Mouse (Mus musculus) small intestine, adult 2 months (tissue): ENCODE data around the gene Ninj2. TPM values are rescaled to one million over a fixed set of nuclear protein-coding genes. Genes with fewer than 3 reads are reported as not detected.

Experiments
- H3K27ac ChIP-seq: fragments of 200-500 bp; 2 replicates; pipeline ENCODE4 v1.5.1; 2012; ENCODE audit warnings: low read depth, low read length, control low read depth, inconsistent platforms; ENCODE audit not compliant: insufficient read depth
- H3K27me3 ChIP-seq: fragments of 200-500 bp; 2 replicates; pipeline ENCODE4 v1.6.1; 2012; ENCODE audit warnings: mild to moderate bottlenecking, moderate library complexity, low read length, inconsistent platforms; ENCODE audit not compliant: control insufficient read depth, insufficient read depth
- H3K36me3 ChIP-seq: fragments of 200-500 bp; 2 replicates; pipeline ENCODE4 v1.6.1; 2012; ENCODE audit warnings: mild to moderate bottlenecking, low read length, control low read depth, inconsistent platforms; ENCODE audit not compliant: control insufficient read depth, insufficient read depth
- H3K4me1 ChIP-seq: fragments of 200-500 bp; 2 replicates; pipeline ENCODE4 v1.6.1; 2012; ENCODE audit warnings: low read length, inconsistent platforms, mixed read lengths; ENCODE audit not compliant: control insufficient read depth, insufficient read depth, insufficient read length
- H3K4me3 ChIP-seq: fragments of 200-500 bp; 2 replicates; pipeline ENCODE4 v1.5.1; 2012; ENCODE audit warnings: low read depth, mild to moderate bottlenecking, control low read depth, inconsistent platforms, low read length, moderate library complexity
- CTCF ChIP-seq: fragments of 200-500 bp; IDR thresholded peaks from 2 replicates; pipeline ENCODE4 v1.5.1; 2012; ENCODE audit warnings: low read depth, mild to moderate bottlenecking, control low read depth, inconsistent platforms, low read length, moderate library complexity, mixed read lengths; ENCODE audit not compliant: insufficient replicate concordance, insufficient read length; ENCODE audit errors: extremely low read depth
- POLR2A ChIP-seq: fragments of 200-500 bp; IDR thresholded peaks from 2 replicates; pipeline ENCODE4 v1.6.1; 2012; ENCODE audit warnings: low read depth, mild to moderate bottlenecking, control low read depth, inconsistent platforms, low read length, moderate library complexity
- WGBS: fragments of 180-500 bp; shearing (Covaris S2); methylation state at CpG from one replicate; pipeline ENCODE4 v1.1.7; 2018; 5-methylcytosine and 5-hydroxymethylcytosine counted together
- polyA plus RNA-seq: library from polyadenylated mRNA; depleted of rRNA; stranded (reverse); fragments of >200 nt; gene quantifications from 2 replicates; pipeline ENCODE4 v1.2.3, GENCODE M21; 2012

Ninj2 gene
- polyA plus RNA-seq, 1 experiment, result not detected

- H3K27me3 ChIP-seq, result no peaks in the 10 kb centered on the region
- no peaks in the 10 kb centered on the region for H3K36me3 ChIP-seq
- H3K27ac ChIP-seq, result no peak overlapping the region
- 87% methylated on average over 12 of the region's 12 CpGs for WGBS
- H3K4me1 ChIP-seq, result peaks cover 8% of the 10 kb centered on the region
- no peak for TF ChIP-seq CTCF
- no peak for TF ChIP-seq POLR2A
- no peak overlapping the region for H3K4me3 ChIP-seq
Observed at GRCm38 (mm10) chr6:120185012-120185730, 92.0 kb downstream of the Ninj2 start.

GRCm38 (mm10) chr6:120185756-120186155, 92.6 kb downstream of the Ninj2 start:
- no peaks in the 10 kb centered on the region for H3K36me3 ChIP-seq

GRCm38 (mm10) chr6:120186594-120186993, 93.4 kb downstream of the Ninj2 start:
- H3K27ac ChIP-seq, result no peak overlapping the region
- no peaks in the 10 kb centered on the region for H3K27me3 ChIP-seq
- no peak overlapping the region for H3K4me3 ChIP-seq
- H3K36me3 ChIP-seq, result no peaks in the 10 kb centered on the region
- TF ChIP-seq POLR2A, result no peak
- TF ChIP-seq CTCF, result no peak
- WGBS, result 57% methylated on average over 3 of the region's 3 CpGs
- peaks cover 8% of the 10 kb centered on the region for H3K4me1 ChIP-seq

More at GRCm38 (mm10) chr6:120185756-120186155, 92.6 kb downstream of the Ninj2 start:
- Histone ChIP-seq H3K27ac (no peak overlapping the region), H3K27me3 (no peaks in the 10 kb centered on the region), H3K4me3 (no peak overlapping the region), H3K4me1 (peaks cover 8% of the 10 kb centered on the region)
- TF ChIP-seq POLR2A (no peak), CTCF (no peak)
- 76% methylated on average over 7 of the region's 7 CpGs for WGBS

- 55% methylated on average over 18 of the region's 18 CpGs for WGBS
- TF ChIP-seq CTCF (no peak), POLR2A (no peak)
- H3K27ac ChIP-seq, result peak overlapping the region; percentile 55
Observed at GRCm38 (mm10) chr6:120187587-120188176, 94.5 kb downstream of the Ninj2 start.

GRCm38 (mm10) chr6:120188376-120189235, 95.5 kb downstream of the Ninj2 start:
- no peak overlapping the region for H3K27ac ChIP-seq

More at GRCm38 (mm10) chr6:120187587-120188176, 94.5 kb downstream of the Ninj2 start:
- no peaks in the 10 kb centered on the region for H3K36me3 ChIP-seq
- peaks cover 12% of the 10 kb centered on the region for H3K4me1 ChIP-seq
- no peaks in the 10 kb centered on the region for H3K27me3 ChIP-seq
- peak overlapping the region; percentile 28 for H3K4me3 ChIP-seq

GRCm38 (mm10) chr6:120189287-120189686, 96.1 kb downstream of the Ninj2 start:
- no peak overlapping the region for H3K4me3 ChIP-seq
- H3K27me3 ChIP-seq, result no peaks in the 10 kb centered on the region
- 90% methylated on average over 5 of the region's 5 CpGs for WGBS
- H3K27ac ChIP-seq, result no peak overlapping the region
- no peak for TF ChIP-seq POLR2A
- no peak for TF ChIP-seq CTCF
- H3K36me3 ChIP-seq, result no peaks in the 10 kb centered on the region
- H3K4me1 ChIP-seq, result peaks cover 18% of the 10 kb centered on the region

More at GRCm38 (mm10) chr6:120188376-120189235, 95.5 kb downstream of the Ninj2 start:
- Histone ChIP-seq H3K27me3 (no peaks in the 10 kb centered on the region), H3K4me1 (peaks cover 18% of the 10 kb centered on the region), H3K36me3 (no peaks in the 10 kb centered on the region), H3K4me3 (no peak overlapping the region)
- 65% methylated on average over 24 of the region's 24 CpGs for WGBS
- no peak for TF ChIP-seq CTCF
- no peak for TF ChIP-seq POLR2A
